Mouse (Mus musculus) C2C12 (cell line): ENCODE data around the gene Hmces. TPM values are rescaled to one million over a fixed set of nuclear protein-coding genes. Genes with fewer than 3 reads are reported as not detected.

Experiments used
- H3K27me3 ChIP-seq: one replicate; pipeline ENCODE4 v1.6.1; 2011; ENCODE audit not compliant: control insufficient read depth, insufficient read depth, insufficient read length
- H3K36me3 ChIP-seq: one replicate; pipeline ENCODE4 v1.6.1; 2011; ENCODE audit not compliant: control insufficient read depth, insufficient read depth
- H3K4me3 ChIP-seq: one replicate; pipeline ENCODE4 v1.5.1; 2011; ENCODE audit warnings: mild to moderate bottlenecking, control low read depth; ENCODE audit not compliant: poor library complexity, insufficient read depth, severe bottlenecking
- H3K79me2 ChIP-seq: one replicate; pipeline ENCODE4 v1.6.1; 2011; ENCODE audit not compliant: control insufficient read depth, insufficient read depth
- H3K79me3 ChIP-seq: one replicate; pipeline ENCODE4 v1.6.1; 2011; ENCODE audit warnings: low read depth, control low read depth
- H3ac ChIP-seq: one replicate; pipeline ENCODE3; 2011; ENCODE audit warnings: low read depth; ENCODE audit not compliant: control insufficient read depth, insufficient read length
- CEBPB ChIP-seq: IDR thresholded peaks from one replicate; pipeline ENCODE4 v1.6.1; 2011; ENCODE audit warnings: low read depth, mild to moderate bottlenecking, control low read depth, moderate library complexity
- CTCF ChIP-seq: IDR thresholded peaks from one replicate; pipeline ENCODE4 v1.5.1; 2011; ENCODE audit not compliant: control insufficient read depth, insufficient read depth, insufficient read length
- FOSL1 ChIP-seq: IDR thresholded peaks from one replicate; pipeline ENCODE4 v1.8.0; 2011; ENCODE audit warnings: mild to moderate bottlenecking, low read length; ENCODE audit not compliant: poor library complexity, insufficient read depth, severe bottlenecking
- MAX ChIP-seq: IDR thresholded peaks from one replicate; pipeline ENCODE4 v1.6.1; 2011; ENCODE audit warnings: mild to moderate bottlenecking, control low read depth
- MYOD1 ChIP-seq: IDR thresholded peaks from one replicate; pipeline ENCODE4 v1.6.1; 2011; ENCODE audit warnings: low read depth; ENCODE audit not compliant: control insufficient read depth, insufficient read length
- MYOG ChIP-seq: IDR thresholded peaks from one replicate; pipeline ENCODE4 v1.6.1; 2011; ENCODE audit not compliant: control insufficient read depth, insufficient read length; ENCODE audit errors: extremely low read depth
- USF1 ChIP-seq: IDR thresholded peaks from one replicate; pipeline ENCODE4 v1.6.1; 2011; ENCODE audit warnings: low read depth, mild to moderate bottlenecking, control low read depth, moderate library complexity
- polyA plus RNA-seq: library from polyadenylated mRNA; unstranded; fragments of >200 nt; fragmentation: generic; extraction: Trizol; gene quantifications from one replicate; pipeline ENCODE4 v1.2.1, GENCODE M21; 2012; ENCODE audit warnings: missing spikeins

Gene Hmces
- polyA plus RNA-seq, 1 experiment = 43.5 TPM

- Histone ChIP-seq H3ac (no peak overlapping the region), H3K79me3 (peaks cover 3% of the 10 kb centered on the region), H3K4me3 (no peak overlapping the region), H3K27me3 (no peaks in the 10 kb centered on the region), H3K36me3 (peaks cover 63% of the 10 kb centered on the region), H3K79me2 (peaks cover 20% of the 10 kb centered on the region)
- TF ChIP-seq FOSL1 (no peak), MYOG (no peak), MYOD1 (peak; percentile 53), USF1 (no peak), CTCF (no peak), CEBPB (no peak), MAX (peak; percentile 78)
These were observed 2.2 kb downstream of the Hmces start for GRCm38 (mm10) chr6:87915939-87916338.

GRCm38 (mm10) chr6:87921201-87921600 lies 7.5 kb downstream of the Hmces start:
- Histone ChIP-seq H3K79me2 (peaks cover 5% of the 10 kb centered on the region), H3K79me3 (no peaks in the 10 kb centered on the region), H3K36me3 (peaks cover 69% of the 10 kb centered on the region), H3K27me3 (no peaks in the 10 kb centered on the region), H3K4me3 (no peak overlapping the region), H3ac (no peak overlapping the region)
- no peak for TF ChIP-seq CTCF
- no peak for TF ChIP-seq MYOD1
- TF ChIP-seq CEBPB = no peak
- TF ChIP-seq USF1 = no peak
- TF ChIP-seq FOSL1 = no peak
- TF ChIP-seq MYOG = no peak
- no peak for TF ChIP-seq MAX

GRCm38 (mm10) chr6:87923624-87924023 lies 9.9 kb downstream of the Hmces start:
- Histone ChIP-seq H3K36me3 (peaks cover 59% of the 10 kb centered on the region), H3K4me3 (no peak overlapping the region), H3ac (no peak overlapping the region), H3K27me3 (no peaks in the 10 kb centered on the region), H3K79me3 (no peaks in the 10 kb centered on the region), H3K79me2 (no peaks in the 10 kb centered on the region)
- TF ChIP-seq MYOD1 (no peak), MAX (no peak), CTCF (no peak), USF1 (no peak), CEBPB (no peak), MYOG (no peak), FOSL1 (no peak)

GRCm38 (mm10) chr6:87935037-87935436 lies 21.3 kb downstream of the Hmces start:
- Histone ChIP-seq H3K79me3 (no peaks in the 10 kb centered on the region), H3K36me3 (peaks cover 51% of the 10 kb centered on the region), H3K27me3 (no peaks in the 10 kb centered on the region), H3ac (no peak overlapping the region), H3K79me2 (no peaks in the 10 kb centered on the region), H3K4me3 (no peak overlapping the region)
- no peak for TF ChIP-seq CTCF
- TF ChIP-seq USF1 = no peak

GRCm38 (mm10) chr6:87937178-87937788 lies 23.5 kb downstream of the Hmces start:
- TF ChIP-seq MYOG (no peak), CTCF (no peak), FOSL1 (no peak), MAX (no peak), CEBPB (no peak), MYOD1 (no peak), USF1 (no peak)
- Histone ChIP-seq H3K4me3 (no peak overlapping the region), H3ac (no peak overlapping the region), H3K36me3 (peaks cover 39% of the 10 kb centered on the region), H3K27me3 (no peaks in the 10 kb centered on the region), H3K79me2 (no peaks in the 10 kb centered on the region), H3K79me3 (no peaks in the 10 kb centered on the region)

- H3K27me3 ChIP-seq = no peaks in the 10 kb centered on the region
- no peaks in the 10 kb centered on the region for H3K79me2 ChIP-seq
- TF ChIP-seq FOSL1 (no peak), USF1 (no peak), CTCF (no peak), MAX (no peak), MYOG (no peak), CEBPB (no peak), MYOD1 (no peak)
- no peak overlapping the region for H3ac ChIP-seq
- H3K79me3 ChIP-seq = no peaks in the 10 kb centered on the region
- no peak overlapping the region for H3K4me3 ChIP-seq
- H3K36me3 ChIP-seq = peaks cover 25% of the 10 kb centered on the region
These were observed 25.2 kb downstream of the Hmces start for GRCm38 (mm10) chr6:87938941-87939340.
